Mouse (Mus musculus): ENCODE measurements at regions not wholly inside any gene's neighbourhood (a gene's known extent, or its start where the extent isn't known, plus 50 kb on each side); places are given as distances from the start of the nearest gene placed in this dataset.

DNA sequence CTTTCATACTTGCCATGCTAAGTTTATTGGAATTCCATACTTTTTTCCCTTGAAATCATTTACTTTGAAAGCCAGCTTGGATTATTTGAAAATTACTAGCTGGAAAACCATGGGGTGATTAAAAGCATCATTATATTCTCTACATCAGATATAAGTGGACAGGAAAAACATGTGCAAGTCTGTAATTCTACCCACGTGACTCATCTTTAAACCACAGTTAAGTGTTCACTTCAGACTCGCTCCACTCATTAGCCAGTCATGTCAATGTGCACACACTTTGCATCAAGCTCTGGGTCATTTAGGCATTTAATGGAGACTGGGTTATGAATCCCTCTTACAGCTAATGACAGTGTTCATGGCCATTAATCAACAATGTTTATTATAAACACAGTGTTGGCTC is 385.4 kb upstream of the Cd180 start:
- TF ChIP-seq POLR2A (IDR thresholded peaks at IDR 0.05; ENCODE audit: borderline replicate concordance, insufficient read depth, low read length): no peak
- no peak for TF ChIP-seq CTCF (IDR thresholded peaks at IDR 0.05; ENCODE audit: borderline replicate concordance, insufficient read depth, low read depth, low read length)

Data from cerebellum, adult 2 months (tissue).